Mouse (Mus musculus): ENCODE results near the gene Stk33.

GRCm38 (mm10) chr7:109326813-109327212, 112.1 kb downstream of the Stk33 start:
- TF ChIP-seq POLR2A (IDR thresholded peaks at IDR 0.05; ENCODE audit: insufficient read depth, low read depth, low read length), result no peak
- TF ChIP-seq CTCF (IDR thresholded peaks at IDR 0.05; ENCODE audit: insufficient read depth, low read depth, low read length), result no peak
